Mouse (Mus musculus): ENCODE results near the gene 9330182L06Rik. TPM values are rescaled to one million over a fixed set of nuclear protein-coding genes. Genes with fewer than 3 reads are reported as not detected.

Gene 9330182L06Rik
- polyA plus RNA-seq, 1 experiment: 4.5 TPM

DNA sequence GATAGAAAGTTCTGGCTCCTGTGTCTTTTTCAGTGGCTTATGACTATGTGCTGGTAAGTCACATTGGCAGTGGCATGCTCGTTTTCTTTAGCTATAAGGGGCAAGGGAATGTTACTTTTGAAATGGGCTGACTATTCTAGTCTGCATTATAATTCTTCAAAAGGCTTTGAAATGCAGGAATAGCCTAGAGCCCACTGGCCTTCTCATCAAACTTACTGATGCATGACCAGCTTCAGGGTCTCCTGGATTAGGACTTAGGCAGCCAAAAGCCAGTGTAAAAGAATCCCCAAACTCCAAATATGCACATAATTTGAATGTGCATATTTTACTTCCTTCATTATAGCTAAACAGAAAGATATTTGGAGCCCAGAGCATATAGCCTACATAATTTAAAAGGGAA, 86.7 kb downstream of the 9330182L06Rik start:
- no peaks in the 10 kb centered on the region for H3K4me1 ChIP-seq (ENCODE audit: control insufficient read depth, insufficient read depth, low read length)
- no peak overlapping the region for H3K27ac ChIP-seq (ENCODE audit: insufficient read depth, low read length)
- no peak overlapping the region for H3K9ac ChIP-seq (ENCODE audit: low read depth, poor library complexity, severe bottlenecking)
- H3K4me3 ChIP-seq (ENCODE audit: low read depth, low read length): no peak overlapping the region
- no peaks in the 10 kb centered on the region for H3K27me3 ChIP-seq (ENCODE audit: control insufficient read depth, insufficient read depth, low read length, poor library complexity, severe bottlenecking)
- no peak for TF ChIP-seq POLR2A (IDR thresholded peaks at IDR 0.05; ENCODE audit: insufficient read depth, low read length)
- TF ChIP-seq CTCF (IDR thresholded peaks at IDR 0.05; ENCODE audit: low read depth, low read length): no peak
- no peak for TF ChIP-seq EP300 (IDR thresholded peaks at IDR 0.05; ENCODE audit: insufficient read depth, low read depth, low read length)
- H3K36me3 ChIP-seq (ENCODE audit: control insufficient read depth, insufficient read depth, low read length, poor library complexity, severe bottlenecking): no peaks in the 10 kb centered on the region
- H3K9me3 ChIP-seq (replicated peaks; ENCODE audit: control insufficient read depth, insufficient read depth, low read length, poor library complexity, severe bottlenecking): no peaks in the 10 kb centered on the region; the same call in none of the 2 replicates

DNA sequence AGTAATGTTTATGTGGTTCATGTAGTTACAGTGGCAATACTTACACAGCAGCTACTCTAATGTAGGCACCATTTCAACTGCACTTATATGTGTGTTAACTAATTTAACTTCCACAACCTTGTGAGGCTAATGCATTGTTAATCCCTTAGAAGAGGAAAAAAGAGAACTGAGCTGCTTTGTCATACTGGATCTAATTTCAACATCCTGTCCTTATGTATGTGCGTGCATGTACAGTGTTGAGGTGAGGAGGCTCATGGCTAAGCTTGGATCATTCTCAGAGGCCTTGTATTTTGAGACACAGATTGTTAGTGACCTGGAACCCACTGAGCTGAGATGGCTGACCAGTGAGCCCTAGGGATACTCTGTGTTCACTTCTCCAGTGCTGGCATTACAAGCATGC, 88.3 kb downstream of the 9330182L06Rik start:
- no peaks in the 10 kb centered on the region for H3K36me3 ChIP-seq (ENCODE audit: control insufficient read depth, insufficient read depth, low read length, poor library complexity, severe bottlenecking)
- H3K4me1 ChIP-seq (ENCODE audit: control insufficient read depth, insufficient read depth, low read length): no peaks in the 10 kb centered on the region
- H3K27me3 ChIP-seq (ENCODE audit: control insufficient read depth, insufficient read depth, low read length, poor library complexity, severe bottlenecking): no peaks in the 10 kb centered on the region
- TF ChIP-seq EP300 (IDR thresholded peaks at IDR 0.05; ENCODE audit: insufficient read depth, low read depth, low read length): no peak
- no peak for TF ChIP-seq CTCF (IDR thresholded peaks at IDR 0.05; ENCODE audit: low read depth, low read length)
- no peak for TF ChIP-seq POLR2A (IDR thresholded peaks at IDR 0.05; ENCODE audit: insufficient read depth, low read length)
- H3K9ac ChIP-seq (ENCODE audit: low read depth, poor library complexity, severe bottlenecking): no peak overlapping the region
- H3K27ac ChIP-seq (ENCODE audit: insufficient read depth, low read length): no peak overlapping the region
- H3K9me3 ChIP-seq (replicated peaks; ENCODE audit: control insufficient read depth, insufficient read depth, low read length, poor library complexity, severe bottlenecking): no peaks in the 10 kb centered on the region; the same call in 1 of the 2 replicates
- no peak overlapping the region for H3K4me3 ChIP-seq (ENCODE audit: low read depth, low read length)

DNA sequence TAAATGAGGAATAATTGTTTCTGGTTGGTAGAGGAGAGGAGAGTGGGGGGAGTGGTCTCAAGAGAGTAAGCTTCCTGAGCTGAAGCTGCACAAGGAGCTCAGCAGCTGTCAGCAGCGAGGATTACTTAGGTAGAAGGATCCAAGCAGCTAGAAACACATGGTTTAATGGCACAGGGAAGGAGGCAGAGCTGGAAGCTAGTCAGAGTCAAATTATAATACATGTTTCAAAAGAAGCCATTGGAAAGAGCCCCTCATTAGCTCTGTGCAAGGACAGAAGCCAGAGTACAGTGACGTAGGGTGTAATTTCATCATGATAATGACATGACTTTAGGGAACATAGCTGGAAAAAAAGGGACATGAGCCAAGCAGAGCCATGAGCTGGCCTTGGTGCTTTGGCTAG, 92.2 kb downstream of the 9330182L06Rik start:
- Histone ChIP-seq H3K27me3 (ENCODE audit: control insufficient read depth, insufficient read depth, low read length, poor library complexity, severe bottlenecking) (no peaks in the 10 kb centered on the region), H3K27ac (ENCODE audit: insufficient read depth, low read length) (no peak overlapping the region), H3K9me3 (replicated peaks; ENCODE audit: control insufficient read depth, insufficient read depth, low read length, poor library complexity, severe bottlenecking) (no peaks in the 10 kb centered on the region; the same call in 1 of the 2 replicates), H3K36me3 (ENCODE audit: control insufficient read depth, insufficient read depth, low read length, poor library complexity, severe bottlenecking) (no peaks in the 10 kb centered on the region), H3K4me1 (ENCODE audit: control insufficient read depth, insufficient read depth, low read length) (no peaks in the 10 kb centered on the region), H3K4me3 (ENCODE audit: low read depth, low read length) (no peak overlapping the region), H3K9ac (ENCODE audit: low read depth, poor library complexity, severe bottlenecking) (no peak overlapping the region)
- TF ChIP-seq EP300 (IDR thresholded peaks at IDR 0.05; ENCODE audit: insufficient read depth, low read depth, low read length): no peak
- no peak for TF ChIP-seq CTCF (IDR thresholded peaks at IDR 0.05; ENCODE audit: low read depth, low read length)
- TF ChIP-seq POLR2A (IDR thresholded peaks at IDR 0.05; ENCODE audit: insufficient read depth, low read length): no peak

DNA sequence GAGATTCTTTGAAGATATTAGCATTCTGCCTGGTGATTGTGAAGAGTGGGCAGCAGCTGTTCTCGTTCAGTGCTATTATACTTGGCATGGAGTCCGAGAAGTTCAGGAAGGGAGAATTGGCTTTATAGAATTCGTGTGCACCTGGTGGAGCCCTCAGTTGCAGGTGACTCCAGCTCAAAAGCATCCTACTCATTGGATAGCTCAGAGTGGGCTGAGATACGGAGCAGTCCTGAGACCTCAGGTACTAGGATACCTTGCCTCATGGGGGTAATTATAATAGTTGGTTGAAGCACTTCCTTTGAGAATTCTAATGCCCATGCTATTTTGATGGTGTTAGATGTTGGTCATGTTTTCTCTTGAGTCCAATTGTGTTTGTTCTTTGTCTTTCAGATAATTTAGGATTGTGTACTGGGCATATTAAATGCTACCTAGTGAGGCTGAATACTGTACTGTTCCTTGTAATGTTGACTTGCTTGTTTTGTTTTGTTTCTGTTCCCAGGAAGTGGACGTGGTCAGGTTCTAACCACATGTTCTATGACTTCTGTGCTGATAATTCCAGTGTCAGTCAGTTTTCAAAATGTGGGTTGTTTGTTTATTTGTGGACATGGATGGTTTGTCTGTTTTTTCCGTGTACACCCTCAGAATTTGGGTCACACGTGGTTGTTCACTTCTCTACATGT, 96.2 kb downstream of the 9330182L06Rik start:
- no peaks in the 10 kb centered on the region for H3K27me3 ChIP-seq (ENCODE audit: control insufficient read depth, insufficient read depth, low read length, poor library complexity, severe bottlenecking)
- no peak overlapping the region for H3K4me3 ChIP-seq (ENCODE audit: low read depth, low read length)
- H3K4me1 ChIP-seq (ENCODE audit: control insufficient read depth, insufficient read depth, low read length): no peaks in the 10 kb centered on the region
- no peak overlapping the region for H3K27ac ChIP-seq (ENCODE audit: insufficient read depth, low read length)
- H3K9ac ChIP-seq (ENCODE audit: low read depth, poor library complexity, severe bottlenecking): no peak overlapping the region
- no peaks in the 10 kb centered on the region for H3K36me3 ChIP-seq (ENCODE audit: control insufficient read depth, insufficient read depth, low read length, poor library complexity, severe bottlenecking)
- no peak for TF ChIP-seq POLR2A (IDR thresholded peaks at IDR 0.05; ENCODE audit: insufficient read depth, low read length)
- no peak for TF ChIP-seq CTCF (IDR thresholded peaks at IDR 0.05; ENCODE audit: low read depth, low read length)
- no peak for TF ChIP-seq EP300 (IDR thresholded peaks at IDR 0.05; ENCODE audit: insufficient read depth, low read depth, low read length)
- no peaks in the 10 kb centered on the region; the same call in 1 of the 2 replicates for H3K9me3 ChIP-seq (replicated peaks; ENCODE audit: control insufficient read depth, insufficient read depth, low read length, poor library complexity, severe bottlenecking)

DNA sequence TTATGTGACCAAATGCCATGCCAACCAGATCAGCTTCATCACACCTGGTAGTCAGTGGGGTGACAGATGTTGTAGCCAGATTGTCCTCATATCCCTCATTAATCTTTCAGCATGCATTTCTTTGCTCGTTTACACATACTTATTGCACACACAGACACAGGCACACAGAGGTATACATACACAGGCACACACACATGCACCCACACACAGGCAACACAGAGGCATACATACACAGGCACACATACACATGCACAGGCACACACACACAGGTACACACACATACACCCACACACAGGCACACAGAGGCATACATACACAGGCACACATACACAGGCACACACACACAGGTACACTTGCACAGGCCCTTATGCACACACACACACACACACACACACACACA, 99.0 kb downstream of the 9330182L06Rik start:
- Histone ChIP-seq H3K9me3 (replicated peaks; ENCODE audit: control insufficient read depth, insufficient read depth, low read length, poor library complexity, severe bottlenecking) (no peaks in the 10 kb centered on the region), H3K27ac (ENCODE audit: insufficient read depth, low read length) (no peak overlapping the region), H3K4me3 (ENCODE audit: low read depth, low read length) (no peak overlapping the region), H3K4me1 (ENCODE audit: control insufficient read depth, insufficient read depth, low read length) (no peaks in the 10 kb centered on the region), H3K27me3 (ENCODE audit: control insufficient read depth, insufficient read depth, low read length, poor library complexity, severe bottlenecking) (no peaks in the 10 kb centered on the region), H3K36me3 (ENCODE audit: control insufficient read depth, insufficient read depth, low read length, poor library complexity, severe bottlenecking) (no peaks in the 10 kb centered on the region), H3K9ac (ENCODE audit: low read depth, poor library complexity, severe bottlenecking) (no peak overlapping the region)
- no peak for TF ChIP-seq EP300 (IDR thresholded peaks at IDR 0.05; ENCODE audit: insufficient read depth, low read depth, low read length)
- TF ChIP-seq CTCF (IDR thresholded peaks at IDR 0.05; ENCODE audit: low read depth, low read length): no peak
- no peak for TF ChIP-seq POLR2A (IDR thresholded peaks at IDR 0.05; ENCODE audit: insufficient read depth, low read length)

DNA sequence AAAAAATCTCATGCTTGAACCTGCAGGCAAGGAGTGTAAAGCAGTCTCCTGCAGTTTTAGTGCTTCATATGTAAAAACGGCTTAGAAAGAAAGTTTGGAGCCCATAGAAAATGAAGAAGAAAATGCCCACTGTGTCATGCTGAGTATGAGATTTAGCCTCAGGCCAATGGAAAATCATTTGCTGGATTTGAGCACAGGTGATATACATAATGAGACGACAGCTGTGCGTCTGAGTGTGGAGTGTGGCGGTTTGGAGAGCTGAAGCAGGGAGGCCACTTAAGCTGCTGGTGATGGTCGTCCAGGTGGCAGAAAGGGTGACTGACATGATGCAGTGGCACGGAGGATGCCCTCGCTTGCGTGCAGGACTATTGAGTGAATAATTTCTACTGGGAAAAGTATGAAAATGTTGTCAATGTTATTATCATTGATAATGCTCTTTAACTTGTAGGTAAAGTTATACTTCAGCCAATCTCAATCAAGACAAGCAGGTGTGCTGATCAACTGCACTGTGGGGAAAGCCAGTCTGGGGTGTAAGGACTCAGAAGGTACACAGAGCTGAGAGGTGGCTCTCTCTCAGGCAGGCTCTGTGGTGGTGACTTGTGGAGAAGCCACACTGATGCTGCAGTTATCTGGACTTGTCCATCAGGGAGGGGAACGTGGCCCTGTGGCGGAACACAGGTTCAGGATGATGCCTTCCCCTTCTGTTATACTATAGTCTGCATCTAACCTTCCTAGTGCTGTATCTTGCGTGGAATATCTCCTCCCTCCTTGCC, 102.2 kb downstream of the 9330182L06Rik start:
- no peaks in the 10 kb centered on the region for H3K27me3 ChIP-seq (ENCODE audit: control insufficient read depth, insufficient read depth, low read length, poor library complexity, severe bottlenecking)
- no peak for TF ChIP-seq POLR2A (IDR thresholded peaks at IDR 0.05; ENCODE audit: insufficient read depth, low read length)
- no peak for TF ChIP-seq EP300 (IDR thresholded peaks at IDR 0.05; ENCODE audit: insufficient read depth, low read depth, low read length)
- no peak for TF ChIP-seq CTCF (IDR thresholded peaks at IDR 0.05; ENCODE audit: low read depth, low read length)
- no peaks in the 10 kb centered on the region for H3K36me3 ChIP-seq (ENCODE audit: control insufficient read depth, insufficient read depth, low read length, poor library complexity, severe bottlenecking)
- no peak overlapping the region for H3K9ac ChIP-seq (ENCODE audit: low read depth, poor library complexity, severe bottlenecking)
- H3K27ac ChIP-seq (ENCODE audit: insufficient read depth, low read length): no peak overlapping the region
- no peaks in the 10 kb centered on the region for H3K9me3 ChIP-seq (replicated peaks; ENCODE audit: control insufficient read depth, insufficient read depth, low read length, poor library complexity, severe bottlenecking)
- H3K4me1 ChIP-seq (ENCODE audit: control insufficient read depth, insufficient read depth, low read length): no peaks in the 10 kb centered on the region
- H3K4me3 ChIP-seq (ENCODE audit: low read depth, low read length): no peak overlapping the region
